Mouse (Mus musculus): Measurements from ENCODE around the gene Olfr554. TPM values are rescaled to one million over a fixed set of nuclear protein-coding genes. Genes with fewer than 3 reads are reported as not detected.

Olfr554 gene
- polyA plus RNA-seq, 1 experiment from 2014 or later, result not detected

- no peak overlapping the region for H3K4me2 ChIP-seq
- H3K9ac ChIP-seq, result no peak overlapping the region
- 0 out of 2 replicates have a peak, but pooled peaks cover 2% of the 10 kb centered on the region for H3K4me1 ChIP-seq
- no peak overlapping the region for H3K27ac ChIP-seq
- no peak for ATAC-seq (ENCODE audit: borderline replicate concordance, extremely low read depth, low FRiP score, low TSS enrichment)
- 83% methylated on average over 1 of the region's 1 CpGs for WGBS
- H3K27me3 ChIP-seq, result no peaks in the 10 kb centered on the region
- H3K36me3 ChIP-seq, result no peaks in the 10 kb centered on the region
- H3K4me3 ChIP-seq, result no peak overlapping the region
- no peaks in the 10 kb centered on the region for H3K9me3 ChIP-seq
Measured at GRCm38 (mm10) chr7:102681916-102682315, 43.7 kb downstream of the Olfr554 start.

- H3K4me2 ChIP-seq, result peak within 1 kb of the TSS; percentile 75
- no peaks in the 10 kb centered on the region for H3K27me3 ChIP-seq
- peak; percentile 99 for ATAC-seq (ENCODE audit: borderline replicate concordance, extremely low read depth, low FRiP score, low TSS enrichment)
- H3K36me3 ChIP-seq, result no peaks in the 10 kb centered on the region
- H3K4me1 ChIP-seq, result peaks cover 7% of the 10 kb centered on the region; the same call in 1 of the 2 replicates
- peak within 1 kb of the TSS; percentile 68 for H3K9ac ChIP-seq
- WGBS, result under 1% methylated on average over 39 of the region's 40 CpGs
- H3K4me3 ChIP-seq, result peak within 1 kb of the TSS; percentile 72
- peak within 1 kb of the TSS; percentile 89 for H3K27ac ChIP-seq
- no peaks in the 10 kb centered on the region for H3K9me3 ChIP-seq
Measured at GRCm38 (mm10) chr7:102686944-102687501, 48.8 kb downstream of the Olfr554 start, which contains the start of gene Trim68. Gene Trim68, minus strand, starts transcription at chr7:102687327.

Other genes starting within 250 kb of the Olfr554 start
- 179 and 180 TPM in 2 replicates for gene Rrm1, start 196.7 kb upstream of the Olfr554 start, polyA plus RNA-seq (2015; fragmentation: Nextera tagmentation; extraction: Ambion mirVana)
- gene Olfr543, start 156.8 kb upstream of the Olfr554 start, polyA plus RNA-seq (2015; fragmentation: Nextera tagmentation; extraction: Ambion mirVana), result 0.17 and 0.31 TPM in 2 replicates
- 0.08 and 0.09 TPM in 2 replicates for gene Olfr544, start 150.1 kb upstream of the Olfr554 start, polyA plus RNA-seq (2015; fragmentation: Nextera tagmentation; extraction: Ambion mirVana)
- not detected in 2 replicates for gene Olfr545, start 138.9 kb upstream of the Olfr554 start, polyA plus RNA-seq (2015; fragmentation: Nextera tagmentation; extraction: Ambion mirVana)
- not detected in 2 replicates for gene Olfr547, start 103.7 kb upstream of the Olfr554 start, polyA plus RNA-seq (2015; fragmentation: Nextera tagmentation; extraction: Ambion mirVana)
- not detected in 2 replicates for gene Olfr548-ps1, start 97.5 kb upstream of the Olfr554 start, polyA plus RNA-seq (2015; fragmentation: Nextera tagmentation; extraction: Ambion mirVana)
- not detected in 2 replicates for gene Olfr549, start 88.6 kb upstream of the Olfr554 start, polyA plus RNA-seq (2015; fragmentation: Nextera tagmentation; extraction: Ambion mirVana)
- gene Trim21, start 72.9 kb upstream of the Olfr554 start, polyA plus RNA-seq (2015; fragmentation: Nextera tagmentation; extraction: Ambion mirVana), result 0.26 and 1.1 TPM in 2 replicates
- gene Olfr550, start 67.0 kb upstream of the Olfr554 start, polyA plus RNA-seq (2015; fragmentation: Nextera tagmentation; extraction: Ambion mirVana), result not detected in 2 replicates
- not detected in 2 replicates for gene Olfr551, start 46.5 kb upstream of the Olfr554 start, polyA plus RNA-seq (2015; fragmentation: Nextera tagmentation; extraction: Ambion mirVana)
- not detected in 2 replicates for gene Olfr552, start 40.7 kb upstream of the Olfr554 start, polyA plus RNA-seq (2015; fragmentation: Nextera tagmentation; extraction: Ambion mirVana)
- not detected in 2 replicates for gene Olfr553, start 20.2 kb upstream of the Olfr554 start, polyA plus RNA-seq (2015; fragmentation: Nextera tagmentation; extraction: Ambion mirVana)
- not detected in 2 replicates for gene Olfr555, start 20.4 kb downstream of the Olfr554 start, polyA plus RNA-seq (2015; fragmentation: Nextera tagmentation; extraction: Ambion mirVana)
- gene Olfr556, start 26.5 kb downstream of the Olfr554 start, polyA plus RNA-seq (2015; fragmentation: Nextera tagmentation; extraction: Ambion mirVana), result not detected in 2 replicates
- 13.2 and 14.0 TPM in 2 replicates for gene Trim68, start 48.9 kb downstream of the Olfr554 start, polyA plus RNA-seq (2015; fragmentation: Nextera tagmentation; extraction: Ambion mirVana)
- not detected in 2 replicates for gene Olfr557, start 57.5 kb downstream of the Olfr554 start, polyA plus RNA-seq (2015; fragmentation: Nextera tagmentation; extraction: Ambion mirVana)
- gene Olfr558, start 63.8 kb downstream of the Olfr554 start, polyA plus RNA-seq (2015; fragmentation: Nextera tagmentation; extraction: Ambion mirVana), result 0.28 and 0.49 TPM in 2 replicates
- not detected in 2 replicates for gene Olfr33, start 80.6 kb downstream of the Olfr554 start, polyA plus RNA-seq (2015; fragmentation: Nextera tagmentation; extraction: Ambion mirVana)
- not detected in 2 replicates for gene Olfr559, start 89.1 kb downstream of the Olfr554 start, polyA plus RNA-seq (2015; fragmentation: Nextera tagmentation; extraction: Ambion mirVana)
- gene Olfr560, start 120.9 kb downstream of the Olfr554 start, polyA plus RNA-seq (2015; fragmentation: Nextera tagmentation; extraction: Ambion mirVana), result 0.09 TPM in 1 of 2 replicates, not detected in the other
- gene Olfr78, start 121.0 kb downstream of the Olfr554 start, polyA plus RNA-seq (2015; fragmentation: Nextera tagmentation; extraction: Ambion mirVana), result 0.21 and 0.36 TPM in 2 replicates
- not detected in 2 replicates for gene Olfr561, start 132.8 kb downstream of the Olfr554 start, polyA plus RNA-seq (2015; fragmentation: Nextera tagmentation; extraction: Ambion mirVana)
- gene Olfr564, start 165.0 kb downstream of the Olfr554 start, polyA plus RNA-seq (2015; fragmentation: Nextera tagmentation; extraction: Ambion mirVana), result not detected in 2 replicates
- gene Olfr566, start 220.3 kb downstream of the Olfr554 start, polyA plus RNA-seq (2015; fragmentation: Nextera tagmentation; extraction: Ambion mirVana), result not detected in 2 replicates
- not detected in 2 replicates for gene Olfr568, start 238.7 kb downstream of the Olfr554 start, polyA plus RNA-seq (2015; fragmentation: Nextera tagmentation; extraction: Ambion mirVana)